In the genomic region with DNA sequence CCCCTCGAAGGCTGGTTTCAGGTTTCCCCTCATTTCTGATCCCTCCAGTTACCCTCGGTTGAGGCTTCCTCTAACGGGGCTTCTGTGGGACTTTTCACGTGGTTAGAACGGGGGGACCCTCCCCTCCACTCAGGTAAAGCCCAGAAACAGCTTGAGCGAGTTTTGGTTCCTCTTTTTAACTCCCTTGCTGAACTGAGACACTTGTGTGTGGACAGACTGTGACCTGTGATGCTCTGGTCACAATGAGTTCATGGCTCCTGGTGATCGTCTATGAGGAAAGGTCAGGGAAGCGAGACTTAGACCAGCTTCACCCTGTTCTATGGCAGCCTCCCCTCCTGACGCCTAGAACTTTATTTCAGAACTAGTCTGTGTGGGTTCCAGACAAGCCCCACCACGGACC, we compare ENCODE assay signal across 28 mouse cellular contexts. TPM values are rescaled to one million over a fixed set of nuclear protein-coding genes. Genes with fewer than 3 reads are reported as not detected.
A peak's percentile ranks its signal among the peaks of the same experiment; 100 is the strongest.
DNase-seq lines count a peak whose midpoint lies in the region; ATAC-seq and TF ChIP-seq lines count a peak whose summit lies in the region.
"Had no signal": no experiment of that assay in that cellular context is flagged by ENCODE, and none has a peak within 500 bp of the region (broad histone marks: within the 10 kb centered on the region; RNA-seq: fewer than 3 reads in every experiment).

No protein-coding gene starts in this region.

- no peaks in the 10 kb centered on the region for H3K27me3 ChIP-seq in midbrain, embryonic 11.5 days (ENCODE audit: control insufficient read depth, insufficient read depth, low read length)
- H3K27me3 ChIP-seq in midbrain, postnatal 0 days (ENCODE audit: insufficient read depth, low read length), result no peaks in the 10 kb centered on the region
- H3K27me3 ChIP-seq in CH12.LX (replicated peaks), result no peaks in the 10 kb centered on the region
- H3K27me3 ChIP-seq in splenic B cell, adult 2 months (ENCODE audit: control insufficient read depth, insufficient read depth, low read length, poor library complexity, severe bottlenecking), result no peaks in the 10 kb centered on the region
- no peaks in the 10 kb centered on the region for H3K27me3 ChIP-seq in lung, postnatal 0 days (replicated peaks; ENCODE audit: insufficient read depth, low read length)
- H3K27me3 ChIP-seq: embryonic facial prominence, embryonic 15.5 days; forebrain, embryonic 13.5 days; heart, embryonic 15.5 days; hindbrain, embryonic 12.5 days; intestine, embryonic 15.5 days; limb, embryonic 12.5 days; megakaryocyte, embryonic 14.5 days; midbrain, embryonic 13.5 days; neural tube, embryonic 15.5 days had no signal

- H3K27ac ChIP-seq in midbrain, embryonic 11.5 days (ENCODE audit: low read depth, low read length), result no peak overlapping the region
- H3K27ac ChIP-seq in midbrain, postnatal 0 days (ENCODE audit: low read depth, low read length), result no peak overlapping the region
- peak overlapping the region; percentile 68 for H3K27ac ChIP-seq in CH12.LX (ENCODE audit: insufficient read depth, low read depth)
- H3K27ac ChIP-seq in lung, postnatal 0 days (ENCODE audit: low read length), result no peak overlapping the region
- H3K27ac ChIP-seq: embryonic facial prominence, embryonic 10.5 days; embryonic facial prominence, embryonic 15.5 days; forebrain, embryonic 13.5 days; heart, embryonic 10.5 days; heart, embryonic 15.5 days; hindbrain, embryonic 12.5 days; hindbrain, postnatal 0 days; intestine, embryonic 15.5 days; limb, embryonic 12.5 days; liver, embryonic 15.5 days; midbrain, embryonic 13.5 days; neural tube, embryonic 15.5 days had no signal

- H3K9ac ChIP-seq in midbrain, embryonic 11.5 days (ENCODE audit: low read length), result no peak overlapping the region
- H3K9ac ChIP-seq in midbrain, postnatal 0 days (replicated peaks; ENCODE audit: low read length, poor library complexity, severe bottlenecking), result no peak overlapping the region
- H3K9ac ChIP-seq in CH12.LX (ENCODE audit: insufficient read depth, low read depth), result peak overlapping the region; percentile 71
- H3K9ac ChIP-seq in lung, postnatal 0 days (replicated peaks; ENCODE audit: low read depth), result no peak overlapping the region
- H3K9ac ChIP-seq: embryonic facial prominence, embryonic 15.5 days; forebrain, embryonic 13.5 days; heart, embryonic 15.5 days; hindbrain, embryonic 12.5 days; intestine, embryonic 15.5 days; limb, embryonic 12.5 days; liver, embryonic 15.5 days; lung, embryonic 14.5 days; midbrain, embryonic 13.5 days; neural tube, embryonic 15.5 days had no signal

- TF ChIP-seq CTCF in midbrain, postnatal 0 days (IDR thresholded peaks at IDR 0.05), result no peak
- TF ChIP-seq CTCF in CH12.LX (conservative IDR thresholded peaks at IDR 0.05 in 1 of 2, IDR thresholded peaks at IDR 0.05 in 1 of 2; ENCODE audit: low read depth in 2 of 2, low read length in 2 of 2), result no peak
- no peak for TF ChIP-seq CTCF in lung, postnatal 0 days (IDR thresholded peaks at IDR 0.05)

- 83% methylated on average over 10 of the region's 10 CpGs for WGBS in midbrain, embryonic 11.5 days
- 82% methylated on average over 10 of the region's 10 CpGs for WGBS in midbrain, postnatal 0 days
- 69% methylated on average over 10 of the region's 10 CpGs for WGBS in lung, postnatal 0 days

- TF ChIP-seq EP300 in CH12.LX (IDR thresholded peaks at IDR 0.05; ENCODE audit: low read length), result peak; percentile 95
- TF ChIP-seq EP300 in lung, postnatal 0 days (IDR thresholded peaks at IDR 0.05), result no peak

- no peak; the same call in 1 of the 2 replicates for TF ChIP-seq RAD21 in CH12.LX (IDR thresholded peaks at IDR 0.05; ENCODE audit: low read depth, low read length)

- no peaks in the 10 kb centered on the region for H3K36me3 ChIP-seq in midbrain, embryonic 11.5 days (ENCODE audit: control insufficient read depth, insufficient read depth, low read length)
- no peaks in the 10 kb centered on the region for H3K36me3 ChIP-seq in midbrain, postnatal 0 days (ENCODE audit: insufficient read depth, low read length)
- H3K36me3 ChIP-seq in CH12.LX (replicated peaks in 1 of 2; ENCODE audit: control insufficient read depth in 1 of 2, insufficient read depth in 1 of 2, low read length in 1 of 2), result peaks cover 0 to 51% of the 10 kb centered on the region in 2 experiments
- H3K36me3 ChIP-seq in splenic B cell, adult 2 months (ENCODE audit: control insufficient read depth, insufficient read depth, low read length, poor library complexity, severe bottlenecking), result peaks cover 26% of the 10 kb centered on the region
- no peaks in the 10 kb centered on the region for H3K36me3 ChIP-seq in lung, postnatal 0 days (ENCODE audit: insufficient read depth, low read length)
- H3K36me3 ChIP-seq: embryonic facial prominence, embryonic 10.5 days; embryonic facial prominence, embryonic 15.5 days; heart, embryonic 10.5 days; heart, embryonic 15.5 days; hindbrain, embryonic 12.5 days; intestine, embryonic 15.5 days; limb, embryonic 12.5 days; liver, embryonic 15.5 days; midbrain, embryonic 13.5 days; neural tube, embryonic 15.5 days had no signal

- no peak overlapping the region for H3K4me3 ChIP-seq in midbrain, embryonic 11.5 days (ENCODE audit: low read depth, low read length)
- H3K4me3 ChIP-seq in midbrain, postnatal 0 days (ENCODE audit: low read depth, low read length), result no peak overlapping the region
- peak overlapping the region in 1 of 3 experiments; percentile 44 for H3K4me3 ChIP-seq in CH12.LX (replicated peaks in 1 of 3; ENCODE audit: low read depth in 2 of 3, low read length in 2 of 3, poor library complexity in 1 of 3)
- no peak overlapping the region for H3K4me3 ChIP-seq in lung, postnatal 0 days (ENCODE audit: low read depth, low read length)
- H3K4me3 ChIP-seq: embryonic facial prominence, embryonic 10.5 days; embryonic facial prominence, embryonic 15.5 days; forebrain, embryonic 13.5 days; heart, embryonic 10.5 days; heart, embryonic 15.5 days; hindbrain, embryonic 12.5 days; intestine, embryonic 15.5 days; limb, embryonic 12.5 days; liver, embryonic 15.5 days; megakaryocyte, embryonic 14.5 days; midbrain, embryonic 13.5 days; neural tube, embryonic 15.5 days had no signal

- DNase-seq in midbrain, embryonic 11.5 days (ENCODE audit: low spot score, missing footprints), result peak; percentile 56
- no peak for DNase-seq in midbrain, postnatal 0 days (ENCODE audit: low spot score)
- DNase-seq in CH12.LX (ENCODE audit: extremely low read depth), result peak; percentile 78
- peak; percentile 90 for DNase-seq in splenic B cell, adult 2 months (ENCODE audit: low read depth, low spot score)
- no peak for DNase-seq in thymus, postnatal 14 days
- no peak for DNase-seq in lung, postnatal 0 days (ENCODE audit: low spot score)
- DNase-seq: adrenal gland, postnatal 25 days; cerebellum, adult 18-20 months; cerebellum, postnatal 10 days; gastrocnemius, postnatal 10 days; kidney, adult 9 months; kidney, postnatal 10 days; lung, embryonic 14.5 days had no signal

- H3K79me2 ChIP-seq in CH12.LX (replicated peaks; ENCODE audit: control insufficient read depth, extremely low read depth, insufficient read depth, poor library complexity, severe bottlenecking), result peaks cover 2% of the 10 kb centered on the region; the same call in 1 of the 2 replicates

- in situ Hi-C loops in CH12.LX (cut with MboI; ENCODE audit: low pct_ligation_motif_present, low pct_unique_long_range_greater_than_20kb, low sequenced_read_pairs), result loop anchor here (5.0 kb wide), 2 partner anchors 45 to 85 kb away; no protein-coding TSS in a partner anchor

- no peak for TF ChIP-seq POLR2A in CH12.LX (IDR thresholded peaks at IDR 0.05; ENCODE audit: low read depth, low read length)

- dilution Hi-C loops in CH12.LX (cut with MboI; ENCODE audit: extremely low pct_ligation_motif_present, extremely low pct_unique_long_range_greater_than_20kb, low sequenced_read_pairs), result no loop called here

- ATAC-seq in midbrain, embryonic 11.5 days (ENCODE audit: low FRiP score), result no peak
- ATAC-seq in midbrain, postnatal 0 days (ENCODE audit: low FRiP score), result no peak
- peak; percentile 47 to 77; a peak in 3 of 4 replicates for ATAC-seq in hematopoietic stem cell, adult 5-6 weeks (replicated peaks in 1 of 2; ENCODE audit: insufficient read depth in 1 of 2, low FRiP score in 2 of 2, low TSS enrichment in 1 of 2, low read depth in 1 of 2, poor library complexity in 2 of 2, severe bottlenecking in 2 of 2)
- ATAC-seq in lung, postnatal 0 days, result no peak
- ATAC-seq: forebrain, embryonic 13.5 days; hindbrain, postnatal 0 days; intestine, embryonic 15.5 days; midbrain, embryonic 13.5 days had no signal

- H3K4me2 ChIP-seq in midbrain, embryonic 11.5 days, result no peak overlapping the region
- H3K4me2 ChIP-seq in midbrain, postnatal 0 days (ENCODE audit: low read depth, low read length, poor library complexity, severe bottlenecking), result no peak overlapping the region
- H3K4me2 ChIP-seq in CH12.LX (ENCODE audit: insufficient read depth, low read depth, poor library complexity, severe bottlenecking), result peak overlapping the region; percentile 69; the same call in 1 of the 2 replicates
- no peak overlapping the region for H3K4me2 ChIP-seq in lung, postnatal 0 days (replicated peaks; ENCODE audit: low read depth, low read length)
- H3K4me2 ChIP-seq: embryonic facial prominence, embryonic 15.5 days; forebrain, embryonic 13.5 days; heart, embryonic 15.5 days; hindbrain, embryonic 12.5 days; intestine, embryonic 15.5 days; limb, embryonic 12.5 days; liver, embryonic 15.5 days; lung, embryonic 14.5 days; midbrain, embryonic 13.5 days; neural tube, embryonic 15.5 days had no signal

- no peaks in the 10 kb centered on the region for H3K4me1 ChIP-seq in midbrain, embryonic 11.5 days (ENCODE audit: control insufficient read depth, insufficient read depth, low read length)
- H3K4me1 ChIP-seq in midbrain, postnatal 0 days (ENCODE audit: insufficient read depth, low read length), result no peaks in the 10 kb centered on the region
- peaks cover 23 to 64% of the 10 kb centered on the region in 2 experiments for H3K4me1 ChIP-seq in CH12.LX (ENCODE audit: control insufficient read depth in 1 of 2, insufficient read depth in 2 of 2)
- H3K4me1 ChIP-seq in lung, postnatal 0 days (ENCODE audit: insufficient read depth, low read depth, low read length), result no peaks in the 10 kb centered on the region
- H3K4me1 ChIP-seq: embryonic facial prominence, embryonic 15.5 days; heart, embryonic 10.5 days; limb, embryonic 12.5 days; liver, embryonic 15.5 days had no signal

- H3K9me3 ChIP-seq in midbrain, embryonic 11.5 days (ENCODE audit: control insufficient read depth, low read length), result no peaks in the 10 kb centered on the region
- no peaks in the 10 kb centered on the region for H3K9me3 ChIP-seq in midbrain, postnatal 0 days (ENCODE audit: low read length)
- no peaks in the 10 kb centered on the region for H3K9me3 ChIP-seq in CH12.LX (replicated peaks; ENCODE audit: low read length)
- H3K9me3 ChIP-seq in lung, postnatal 0 days (ENCODE audit: low read length), result no peaks in the 10 kb centered on the region
- H3K9me3 ChIP-seq: embryonic facial prominence, embryonic 10.5 days; embryonic facial prominence, embryonic 15.5 days; forebrain, embryonic 13.5 days; heart, embryonic 10.5 days; heart, embryonic 15.5 days; hindbrain, embryonic 12.5 days; intestine, embryonic 15.5 days; limb, embryonic 12.5 days; liver, embryonic 15.5 days; megakaryocyte, embryonic 14.5 days; midbrain, embryonic 13.5 days; neural tube, embryonic 15.5 days had no signal

RNA-seq across cellular contexts. Expression of a gene that starts 39.3 kb away (rescaled TPM):
- polyA plus RNA-seq in midbrain, embryonic 11.5 days (2014; fragmentation: Nextera tagmentation; extraction: Ambion mirVana), result 5.6 and 6.4 TPM in 2 replicates
- 42.1 and 61.1 TPM in 2 replicates for total RNA-seq in midbrain, postnatal 0 days (2014; rRNA removed)
- 10.0 and 10.4 TPM in 2 replicates for polyA plus RNA-seq in midbrain, postnatal 0 days (2015; fragmentation: Nextera tagmentation; extraction: Ambion mirVana)
- total RNA-seq in CH12.LX (2012; rRNA removed) (0.88 and 1.6 TPM in 2 replicates), CH12.LX (2014; rRNA removed) (0.08 and 0.67 TPM in 2 replicates)
- 6.2 and 7.5 TPM in 2 replicates for polyA plus RNA-seq in CH12.LX (2012; ENCODE audit: insufficient read length, low read depth)
- total RNA-seq in hematopoietic stem cell, adult 5-6 weeks (2017), result 5.9 and 6.1 TPM in 2 replicates
- 10.7 and 12.3 TPM in 2 replicates for polyA plus RNA-seq in lung, postnatal 0 days (2015; fragmentation: Nextera tagmentation; extraction: Ambion mirVana)

RNA-seq across cellular contexts. Expression of a gene that starts 39.8 kb away (rescaled TPM):
- polyA plus RNA-seq in midbrain, embryonic 11.5 days (2014; fragmentation: Nextera tagmentation; extraction: Ambion mirVana), result 0.10 TPM in 1 of 2 replicates, not detected in the other
- total RNA-seq in midbrain, postnatal 0 days (2014; rRNA removed), result not detected in 2 replicates
- polyA plus RNA-seq in midbrain, postnatal 0 days (2015; fragmentation: Nextera tagmentation; extraction: Ambion mirVana), result not detected in 2 replicates
- total RNA-seq in CH12.LX (2012; rRNA removed) (27.7 and 30.2 TPM in 2 replicates), CH12.LX (2014; rRNA removed) (75.4 and 93.4 TPM in 2 replicates)
- 61.2 and 70.5 TPM in 2 replicates for polyA plus RNA-seq in CH12.LX (2012; ENCODE audit: insufficient read length, low read depth)
- 0.06 and 0.69 TPM in 2 replicates for total RNA-seq in hematopoietic stem cell, adult 5-6 weeks (2017)
- 0.17 TPM in 2 replicates for polyA plus RNA-seq in lung, postnatal 0 days (2015; fragmentation: Nextera tagmentation; extraction: Ambion mirVana)
- total RNA-seq: gastrocnemius, postnatal 10 days; hindbrain, postnatal 0 days; left cerebral cortex, postnatal 14 days had no signal
- polyA plus RNA-seq: embryonic facial prominence, embryonic 10.5 days; forebrain, embryonic 13.5 days; heart, embryonic 10.5 days; hindbrain, embryonic 12.5 days; hindbrain, postnatal 0 days; limb, embryonic 12.5 days; liver, embryonic 15.5 days; lung, embryonic 14.5 days; midbrain, embryonic 13.5 days; neural tube, embryonic 15.5 days had no signal

Comparison
In these comparisons a context has a peak if more than half of its experiments do, and no peak if none do; other contexts are left out.
1. DNase-seq: peak in midbrain, embryonic 11.5 days (single experiment), CH12.LX (single experiment) and splenic B cell, adult 2 months (single experiment); none in midbrain, postnatal 0 days (single experiment), thymus, postnatal 14 days (single experiment) and lung, postnatal 0 days (single experiment).
2. ATAC-seq: peak in hematopoietic stem cell, adult 5-6 weeks (2 of 2); none in midbrain, embryonic 11.5 days (single experiment), midbrain, postnatal 0 days (single experiment) and lung, postnatal 0 days (single experiment).
3. RNA of a gene that starts 39.8 kb away (polyA plus RNA-seq): 61.2 to 70.5 TPM in CH12.LX; 0.17 TPM in lung, postnatal 0 days, 0.10 TPM in midbrain, embryonic 11.5 days and not detected in midbrain, postnatal 0 days; every median in the first group is over 10 times any median in the second.